Mouse (Mus musculus): ENCODE measurements around the gene Trpm8. TPM values are rescaled to one million over a fixed set of nuclear protein-coding genes. Genes with fewer than 3 reads are reported as not detected.

Gene Trpm8
- total RNA-seq (2015; ENCODE audit: low replicate concordance) (not detected in 2 replicates), total RNA-seq (2017; ENCODE audit: low replicate concordance) (not detected in 2 replicates)

DNA sequence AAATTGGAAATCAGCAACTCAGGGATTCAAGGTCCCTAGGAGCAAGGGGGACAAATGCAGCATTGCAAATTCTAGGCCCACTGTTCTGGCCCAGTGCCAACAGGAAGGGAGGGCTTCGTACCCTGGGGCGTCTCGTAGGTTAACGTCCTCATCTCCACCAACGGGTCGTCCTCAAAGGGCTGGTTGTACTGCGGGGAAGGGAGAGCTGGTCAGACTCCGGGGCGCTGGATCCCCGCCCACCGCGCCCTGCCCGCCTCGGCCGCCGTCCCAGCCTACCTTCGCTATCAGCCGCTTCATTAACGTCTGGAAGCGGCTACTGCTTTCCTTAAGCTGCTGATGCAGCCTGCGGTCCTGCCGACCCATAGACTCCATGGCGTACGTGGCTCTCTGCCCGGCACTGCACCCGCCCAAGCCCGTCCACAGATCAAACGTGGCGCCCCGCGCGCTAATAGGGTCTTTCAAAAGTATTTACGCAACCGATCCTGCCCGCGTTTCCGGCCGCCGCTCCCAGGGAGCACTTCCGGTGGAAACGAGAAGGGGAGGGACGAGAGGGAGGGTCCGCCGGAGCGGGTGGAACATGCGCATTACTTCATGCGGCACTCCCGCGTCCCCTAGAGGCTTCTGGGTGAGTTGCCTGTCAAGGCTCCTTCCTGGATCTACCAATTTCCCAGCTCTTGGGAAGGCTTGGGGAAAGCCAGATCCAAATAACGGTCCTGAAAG, at the start of gene Trpm8, which contains the start of gene Hjurp:
TSS of gene Trpm8 (plus strand) at position 564 of the 720 bp plus-strand sequence.
TSS of gene Hjurp (minus strand) at position 536 of the 720 bp plus-strand sequence.
- peak; percentile 85 for ATAC-seq (replicated peaks; ENCODE audit: low FRiP score, poor library complexity, severe bottlenecking)

DNA sequence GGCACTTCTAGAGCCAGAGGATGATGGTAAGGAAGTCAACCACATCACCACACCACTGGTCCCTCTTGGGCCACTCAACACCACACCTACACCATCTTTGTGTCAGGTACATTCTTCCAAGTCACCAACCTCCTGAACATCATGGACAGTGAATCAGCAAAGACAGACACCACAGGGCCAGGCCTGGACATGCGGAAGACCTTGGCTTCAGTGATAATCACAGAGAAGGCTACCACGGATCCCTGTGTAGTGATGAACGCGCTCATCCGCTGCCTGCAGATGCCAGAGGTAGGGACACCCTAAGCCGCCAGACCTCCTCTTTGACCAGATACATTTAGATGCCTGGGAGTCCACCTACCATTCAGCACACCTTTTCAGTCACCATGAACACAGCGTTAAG, 49.3 kb upstream of the Trpm8 start:
- no peak for ATAC-seq (replicated peaks; ENCODE audit: low FRiP score, poor library complexity, severe bottlenecking)

DNA sequence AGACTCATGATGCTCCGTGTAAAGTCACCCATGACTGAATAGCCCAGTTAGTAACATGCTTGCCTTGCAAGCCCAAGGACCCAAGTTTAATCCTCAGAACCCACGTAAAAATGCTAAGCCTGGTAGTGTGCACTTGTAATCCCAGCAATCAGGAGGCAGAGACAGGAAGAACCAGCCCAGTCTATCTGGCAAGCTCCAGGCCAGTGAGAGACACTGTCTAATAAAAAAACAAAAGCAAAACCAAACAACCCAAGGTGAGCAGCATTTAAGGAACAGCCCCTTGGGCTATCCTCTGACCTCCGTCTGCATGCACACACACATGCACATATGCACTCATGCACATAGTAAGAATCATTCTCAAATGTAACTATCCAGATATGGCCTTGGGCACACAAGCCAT, 47.9 kb upstream of the Trpm8 start:
- no peak for ATAC-seq (replicated peaks; ENCODE audit: low FRiP score, poor library complexity, severe bottlenecking)

GRCm38 (mm10) chr1:88229986-88230385, 47.5 kb upstream of the Trpm8 start:
- ATAC-seq (replicated peaks; ENCODE audit: low FRiP score, poor library complexity, severe bottlenecking) = no peak

GRCm38 (mm10) chr1:88230421-88230820, 47.0 kb upstream of the Trpm8 start:
- no peak for ATAC-seq (replicated peaks; ENCODE audit: low FRiP score, poor library complexity, severe bottlenecking)

DNA sequence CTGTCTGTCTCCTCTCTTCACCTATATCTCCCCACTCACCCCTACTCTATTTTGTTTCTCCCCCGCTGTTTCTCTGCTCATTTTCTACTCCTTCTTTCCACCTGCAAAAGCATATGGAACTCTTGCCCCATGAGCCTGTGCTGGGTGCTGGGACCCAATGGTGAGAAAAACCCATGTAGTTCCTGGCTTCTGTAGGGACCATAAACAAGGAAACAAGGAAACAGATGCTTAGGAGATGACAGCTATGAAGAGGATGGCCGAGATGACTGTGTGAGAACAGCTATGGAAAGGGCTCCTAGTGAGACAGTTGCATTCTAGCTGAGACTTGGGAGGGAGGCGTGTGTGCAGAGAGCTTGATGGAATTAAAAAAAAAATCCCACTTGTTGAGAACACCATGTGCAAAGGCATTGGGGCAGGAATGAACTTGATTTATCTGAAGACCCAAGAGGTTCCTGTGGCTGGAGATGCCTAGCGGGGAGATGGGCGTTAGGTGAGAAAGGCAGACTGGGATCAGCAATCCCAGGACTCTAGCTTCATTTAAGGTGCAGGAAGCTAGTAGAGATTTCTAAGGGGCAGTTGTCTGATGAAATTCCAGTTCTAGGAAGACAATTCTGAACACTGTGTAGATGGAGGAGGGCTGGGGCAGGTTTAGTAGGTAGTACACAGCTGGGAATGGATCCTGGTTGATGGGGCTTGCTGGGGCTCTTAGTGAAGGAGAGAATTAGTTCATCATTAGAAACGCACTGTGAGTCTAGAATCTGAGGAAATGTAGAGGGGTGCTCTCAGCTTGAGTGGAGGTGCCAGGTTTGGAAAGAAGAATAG, 46.3 kb upstream of the Trpm8 start:
- no peak for ATAC-seq (replicated peaks; ENCODE audit: low FRiP score, poor library complexity, severe bottlenecking)

DNA sequence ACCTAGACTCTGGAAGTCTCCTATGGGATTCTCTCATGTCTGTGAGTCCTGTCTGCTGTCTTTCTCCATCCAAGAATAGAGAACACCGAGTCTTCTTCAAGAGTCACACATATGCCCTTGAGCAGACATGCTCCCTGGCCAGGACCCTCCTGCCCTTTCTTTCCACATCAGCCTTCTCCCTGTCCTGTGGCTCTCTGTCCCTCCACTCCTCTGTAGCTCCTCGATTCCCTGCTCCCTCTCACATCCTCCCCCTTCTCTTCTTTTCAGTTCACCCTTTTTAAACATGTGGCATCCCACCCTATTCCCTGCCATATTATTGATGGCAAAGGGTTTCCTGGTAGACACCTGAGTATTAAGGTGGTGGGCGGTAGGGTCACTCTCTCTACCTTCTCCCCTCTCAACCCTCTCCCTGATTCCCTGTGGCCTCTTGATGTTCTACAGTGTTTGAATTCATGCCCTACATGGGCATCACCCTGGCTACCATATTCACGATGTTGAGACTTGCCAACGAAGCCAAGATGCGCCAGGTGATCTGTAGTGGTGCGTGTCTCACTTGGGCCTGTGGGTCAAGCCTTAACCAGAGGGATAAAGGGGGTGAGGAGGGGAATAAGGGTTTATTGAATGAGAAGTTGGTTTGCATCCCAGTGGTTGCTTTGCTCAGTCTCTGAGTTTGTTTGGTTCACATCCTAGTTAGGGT, 45.5 kb upstream of the Trpm8 start:
- no peak for ATAC-seq (replicated peaks; ENCODE audit: low FRiP score, poor library complexity, severe bottlenecking)

DNA sequence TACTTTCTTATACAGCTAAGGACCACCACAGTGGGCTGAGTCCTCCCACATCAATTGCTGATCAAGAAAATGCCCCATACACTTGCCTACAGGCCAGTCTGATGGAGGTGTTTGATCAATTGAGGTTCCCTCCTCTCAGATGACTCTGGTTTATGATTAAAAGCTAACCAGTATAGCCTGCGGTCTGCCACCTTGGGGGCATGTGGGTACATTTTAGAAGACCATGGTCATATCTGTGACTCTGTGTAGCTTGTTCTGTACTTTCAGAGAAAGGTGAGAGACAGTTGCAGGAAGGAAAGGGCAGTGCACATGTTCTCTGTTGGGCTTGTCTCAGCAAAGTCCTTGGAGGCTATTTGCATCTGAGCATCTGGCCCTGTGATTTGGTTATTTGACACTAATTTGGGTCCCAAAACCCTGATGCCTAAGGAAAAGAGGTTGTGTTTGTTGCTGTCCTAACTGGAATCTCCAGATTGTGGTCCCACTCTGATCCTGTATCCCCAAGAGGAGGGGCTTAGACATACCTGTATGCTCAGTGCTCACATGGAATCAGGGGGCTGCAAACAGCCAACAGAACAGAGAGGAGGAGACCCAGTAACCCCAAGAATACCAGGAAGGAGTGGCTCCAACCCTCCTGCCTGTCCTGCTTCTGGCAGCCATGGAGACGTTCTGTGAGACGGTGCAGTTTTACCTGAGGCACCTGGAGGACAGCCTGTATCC, 44.6 kb upstream of the Trpm8 start:
- ATAC-seq (replicated peaks; ENCODE audit: low FRiP score, poor library complexity, severe bottlenecking) = no peak

DNA sequence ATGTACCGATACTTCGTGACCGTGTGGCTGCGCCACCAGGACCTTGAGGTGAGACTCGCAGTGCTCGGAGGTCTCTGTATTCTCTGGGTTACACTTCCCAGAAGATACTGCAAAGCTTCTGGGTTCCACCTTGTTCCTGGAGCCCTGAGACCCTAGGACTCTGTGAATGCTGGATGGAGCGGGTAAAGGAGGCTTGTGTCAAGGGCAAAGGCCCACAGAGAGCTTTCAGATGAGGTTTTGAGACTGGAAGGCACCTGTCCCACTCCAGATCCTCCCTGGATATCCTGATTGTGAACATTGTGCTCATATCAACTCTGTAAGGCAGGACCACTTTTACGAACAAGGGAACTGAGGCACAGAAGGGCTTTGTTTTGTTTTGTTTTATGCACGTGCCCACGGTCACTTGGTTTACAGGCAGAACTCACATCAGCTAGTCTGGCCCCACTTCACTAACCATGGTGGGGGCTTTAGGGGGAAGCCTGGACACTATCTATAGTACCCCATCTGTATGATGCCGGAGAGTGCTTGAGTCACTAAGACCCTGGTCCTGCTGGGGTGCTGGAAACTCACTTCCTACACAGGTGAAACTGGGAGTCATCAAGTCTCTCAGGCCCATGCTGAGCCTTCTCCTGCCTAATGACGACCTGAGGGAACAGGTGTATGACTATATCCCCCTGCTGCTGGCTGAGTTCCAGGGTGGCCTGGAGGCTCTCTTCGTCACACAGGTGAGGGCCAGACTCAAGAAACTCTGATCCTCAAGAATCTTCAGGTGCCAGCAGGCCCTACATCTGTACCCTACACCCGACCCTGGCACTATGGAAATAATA, 43.8 kb upstream of the Trpm8 start:
- no peak for ATAC-seq (replicated peaks; ENCODE audit: low FRiP score, poor library complexity, severe bottlenecking)

- ATAC-seq (replicated peaks; ENCODE audit: low FRiP score, poor library complexity, severe bottlenecking) = no peak
These were observed 43.2 kb upstream of the Trpm8 start for GRCm38 (mm10) chr1:88234248-88234610.

DNA sequence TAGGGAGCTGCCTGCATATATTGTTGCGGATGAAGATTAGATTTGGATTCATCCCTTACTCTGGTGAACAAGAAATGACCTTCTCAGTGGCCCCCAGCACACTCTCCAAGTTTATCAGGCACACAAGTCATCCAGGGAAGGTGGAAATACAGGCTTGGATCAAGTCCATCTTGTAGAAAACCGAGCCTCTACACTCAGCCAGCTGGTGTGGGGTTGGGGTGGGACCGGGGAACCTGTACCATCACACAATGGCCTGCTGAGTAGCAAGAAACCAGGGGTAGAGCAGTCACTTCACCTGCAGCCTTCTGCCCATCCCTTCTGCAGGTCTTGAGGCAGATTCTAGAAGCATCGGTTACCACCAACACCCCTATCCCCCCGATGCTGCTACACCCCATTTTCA, 42.8 kb upstream of the Trpm8 start:
- no peak for ATAC-seq (replicated peaks; ENCODE audit: low FRiP score, poor library complexity, severe bottlenecking)

GRCm38 (mm10) chr1:88235046-88235893, 42.2 kb upstream of the Trpm8 start:
- ATAC-seq (replicated peaks; ENCODE audit: low FRiP score, poor library complexity, severe bottlenecking) = no peak; the same call in 1 of the 2 replicates

DNA sequence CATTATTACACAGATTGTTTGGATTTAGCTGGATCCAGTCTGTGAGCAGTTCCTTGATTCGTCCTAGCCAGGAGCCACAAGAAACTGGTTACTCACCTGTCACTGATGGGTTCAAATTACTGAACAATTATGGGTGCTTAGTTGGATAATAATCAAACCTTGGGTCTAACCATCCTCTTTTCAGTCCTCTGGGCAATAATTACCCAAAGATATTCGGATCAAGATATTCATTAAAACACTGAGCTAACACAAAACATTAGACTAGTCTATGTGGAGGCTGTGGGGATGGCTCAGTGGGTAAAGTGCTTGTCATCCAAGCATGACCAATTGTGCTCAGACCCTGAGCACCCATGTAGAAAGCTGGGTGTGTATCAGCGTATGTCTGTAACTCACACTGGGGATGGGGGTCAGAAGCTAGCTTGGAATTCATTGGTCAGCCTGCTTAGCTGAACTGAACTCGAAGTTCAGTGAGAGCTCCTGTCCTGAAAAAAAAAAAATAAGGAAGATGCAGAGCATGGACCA, 41.5 kb upstream of the Trpm8 start:
- ATAC-seq (replicated peaks; ENCODE audit: low FRiP score, poor library complexity, severe bottlenecking) = no peak

- ATAC-seq (replicated peaks; ENCODE audit: low FRiP score, poor library complexity, severe bottlenecking) = no peak
These were observed 40.1 kb upstream of the Trpm8 start for GRCm38 (mm10) chr1:88237311-88237710.

DNA sequence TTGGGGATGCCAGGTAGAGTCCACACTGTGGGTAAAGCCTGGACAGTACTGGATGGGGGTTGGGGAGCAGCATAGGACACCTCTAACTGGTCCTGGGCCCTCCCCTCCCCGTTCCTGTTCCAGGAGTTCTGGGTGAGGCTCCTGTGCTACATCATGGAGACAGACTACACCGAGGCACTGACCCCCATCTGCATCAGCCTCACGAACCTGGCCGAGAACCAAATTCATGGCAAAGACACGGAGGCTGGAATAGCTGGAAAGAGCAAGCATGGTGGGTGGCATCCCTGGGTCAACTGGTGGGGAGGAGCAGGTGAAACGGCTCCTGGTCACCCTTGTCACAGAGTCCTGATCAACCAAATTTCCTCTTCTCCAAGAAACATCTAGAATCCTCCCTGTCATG, 38.7 kb upstream of the Trpm8 start:
- ATAC-seq (replicated peaks; ENCODE audit: low FRiP score, poor library complexity, severe bottlenecking) = no peak

DNA sequence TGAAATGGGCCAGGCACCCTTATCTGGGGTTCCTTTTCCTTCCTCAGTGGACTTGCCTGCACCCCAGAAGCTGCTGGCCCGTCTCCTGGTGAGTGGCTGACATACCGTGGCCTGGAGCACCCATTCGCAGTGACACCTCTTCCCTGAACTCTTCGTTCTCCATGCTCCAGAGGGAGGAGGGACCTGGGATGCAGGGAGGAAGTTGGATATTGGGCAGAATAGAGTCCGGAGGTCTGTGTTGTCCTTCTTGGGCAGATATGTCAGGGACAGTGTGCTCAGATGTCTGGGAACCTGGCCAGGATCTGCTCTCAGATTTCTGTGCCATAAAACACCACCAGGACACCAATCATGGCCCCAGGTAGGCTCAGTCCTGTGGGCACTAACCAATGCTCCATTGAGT, 37.4 kb upstream of the Trpm8 start:
- no peak for ATAC-seq (replicated peaks; ENCODE audit: low FRiP score, poor library complexity, severe bottlenecking)

DNA sequence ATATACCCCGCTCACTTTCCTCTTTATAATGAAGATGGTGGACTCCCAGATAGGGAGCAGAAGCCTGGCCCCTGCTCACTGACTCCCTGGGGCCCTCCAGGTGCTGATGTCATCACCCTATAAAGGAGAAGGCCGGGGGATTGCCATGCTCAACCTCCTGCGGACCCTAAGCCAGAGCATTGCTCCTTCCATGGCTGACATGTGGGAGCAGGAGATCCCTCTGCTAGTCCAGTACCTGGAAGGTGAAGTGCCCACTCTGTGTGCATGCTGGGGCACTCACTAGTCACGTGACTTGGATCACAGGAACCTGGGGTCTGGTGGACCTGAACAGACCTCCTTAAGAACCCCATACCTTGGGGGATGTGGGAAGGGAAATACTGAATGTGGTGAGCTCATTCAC, 36.9 kb upstream of the Trpm8 start:
- no peak for ATAC-seq (replicated peaks; ENCODE audit: low FRiP score, poor library complexity, severe bottlenecking)

- ATAC-seq (replicated peaks; ENCODE audit: low FRiP score, poor library complexity, severe bottlenecking) = no peak
These were observed 33.6 kb upstream of the Trpm8 start for GRCm38 (mm10) chr1:88243861-88244260.
